Mouse (Mus musculus) heart, adult 2 months (tissue): Measurements from ENCODE around the gene Slc4a4. TPM values are rescaled to one million over a fixed set of nuclear protein-coding genes. Genes with fewer than 3 reads are reported as not detected.

Experiments used
- DNase-seq, 2 experiments: peaks; one replicate each; pipeline ENCODE4 v3.0.0; 2021
- H3K27ac ChIP-seq: fragments of 200-600 bp; 2 replicates; pipeline ENCODE4 v1.8.1; 2022
- H3K27me3 ChIP-seq: fragments of 200-500 bp; 2 replicates; pipeline ENCODE4 v1.6.1; 2012; ENCODE audit warnings: mild to moderate bottlenecking, low read length, inconsistent platforms, mixed read lengths; ENCODE audit not compliant: control insufficient read depth, insufficient read depth
- H3K36me3 ChIP-seq: fragments of 200-500 bp; 2 replicates; pipeline ENCODE4 v1.6.1; 2012; ENCODE audit warnings: low read length, inconsistent platforms; ENCODE audit not compliant: control insufficient read depth, insufficient read depth
- H3K4me1 ChIP-seq: fragments of 200-500 bp; 2 replicates; pipeline ENCODE4 v1.6.1; 2011; ENCODE audit warnings: low read length; ENCODE audit not compliant: control insufficient read depth, insufficient read depth
- H3K4me3 ChIP-seq: fragments of 200-600 bp; 2 replicates; pipeline ENCODE4 v1.8.1; 2022
- H3K79me2 ChIP-seq: fragments of 200-500 bp; replicated peaks from 2 replicates; pipeline ENCODE4 v1.6.1; 2012; ENCODE audit warnings: mild to moderate bottlenecking, inconsistent platforms, low read length, moderate library complexity, mixed read lengths; ENCODE audit not compliant: control insufficient read depth, insufficient read depth
- H3K9ac ChIP-seq: fragments of 200-500 bp; 2 replicates; pipeline ENCODE4 v1.6.1; 2012; ENCODE audit warnings: low read depth, mild to moderate bottlenecking, control low read depth, inconsistent platforms, low read length, mixed read lengths
- CTCF ChIP-seq: fragments of 200-600 bp; IDR thresholded peaks from 2 replicates; pipeline ENCODE4 v1.8.1; 2022; ENCODE audit warnings: antibody characterized with exemption, mild to moderate bottlenecking, moderate library complexity
- EP300 ChIP-seq: fragments of 200-500 bp; IDR thresholded peaks from 2 replicates; pipeline ENCODE4 v1.6.1; 2011; ENCODE audit warnings: low read depth, low read length, control low read depth; ENCODE audit not compliant: insufficient read depth
- POLR2A ChIP-seq: fragments of 200-500 bp; IDR thresholded peaks from 2 replicates; pipeline ENCODE4 v1.6.1; 2011; ENCODE audit warnings: mild to moderate bottlenecking, low read depth, low read length, control low read depth; ENCODE audit not compliant: insufficient read depth
- WGBS: fragments of 180-500 bp; shearing (Covaris S2); methylation state at CpG from one replicate; pipeline ENCODE4 v1.1.7; 2018; 5-methylcytosine and 5-hydroxymethylcytosine counted together
- intact Hi-C: fragments of 180-260 bp; cut with DNase I; formaldehyde crosslinking; loops from one replicate; pipeline ENCODE4 v1.15.1; 2025
- polyA plus RNA-seq: library from polyadenylated mRNA; depleted of rRNA; stranded (reverse); fragments of >200 nt; gene quantifications from 2 replicates; pipeline ENCODE4 v1.2.3, GENCODE M21; 2012
- total RNA-seq, 2 experiments: library from RNA; stranded (reverse); gene quantifications; 2 replicates each; pipeline ENCODE4 v1.2.3; 2021

Gene Slc4a4
- total and polyA plus RNA-seq, 3 experiments: 4.9 to 25.5 (median 19.4) TPM

- no peak for DNase-seq
These were observed 175.7 kb downstream of the Slc4a4 start for GRCm38 (mm10) chr5:89062286-89062685.

GRCm38 (mm10) chr5:89067111-89067510 is 180.5 kb downstream of the Slc4a4 start:
- no peak overlapping the region for H3K27ac ChIP-seq
- no peaks in the 10 kb centered on the region; the same call in 1 of the 2 replicates for H3K4me1 ChIP-seq
- no peak overlapping the region for H3K4me3 ChIP-seq
- WGBS: 59% methylated on average over 4 of the region's 4 CpGs
- no peaks in the 10 kb centered on the region for H3K27me3 ChIP-seq
- H3K36me3 ChIP-seq: no peaks in the 10 kb centered on the region
- TF ChIP-seq POLR2A (no peak), EP300 (no peak), CTCF (no peak)
- no peak for DNase-seq
- no peak overlapping the region for H3K9ac ChIP-seq
- peaks cover 2% of the 10 kb centered on the region; the same call in 1 of the 2 replicates for H3K79me2 ChIP-seq
- intact Hi-C loops: no loop called here

More at GRCm38 (mm10) chr5:89062286-89062685, 175.7 kb downstream of the Slc4a4 start:
- H3K27me3 ChIP-seq: no peaks in the 10 kb centered on the region
- intact Hi-C loops: no loop called here
- H3K9ac ChIP-seq: no peak overlapping the region
- WGBS: 47% methylated on average over 5 of the region's 5 CpGs
- no peaks in the 10 kb centered on the region; the same call in 1 of the 2 replicates for H3K4me1 ChIP-seq
- H3K4me3 ChIP-seq: no peak overlapping the region
- peaks cover 2% of the 10 kb centered on the region; the same call in 1 of the 2 replicates for H3K79me2 ChIP-seq
- no peak overlapping the region for H3K27ac ChIP-seq
- TF ChIP-seq POLR2A: no peak
- TF ChIP-seq EP300: no peak
- no peak for TF ChIP-seq CTCF
- H3K36me3 ChIP-seq: no peaks in the 10 kb centered on the region

GRCm38 (mm10) chr5:89068072-89068471 is 181.5 kb downstream of the Slc4a4 start:
- H3K27me3 ChIP-seq: no peaks in the 10 kb centered on the region
- TF ChIP-seq CTCF (no peak), EP300 (no peak), POLR2A (no peak)
- 83% methylated on average over 5 of the region's 5 CpGs for WGBS

GRCm38 (mm10) chr5:89070051-89070450 is 183.4 kb downstream of the Slc4a4 start:
- Histone ChIP-seq H3K27ac (no peak overlapping the region), H3K36me3 (no peaks in the 10 kb centered on the region), H3K27me3 (no peaks in the 10 kb centered on the region), H3K4me3 (no peak overlapping the region), H3K9ac (no peak overlapping the region), H3K79me2 (no peaks in the 10 kb centered on the region), H3K4me1 (no peaks in the 10 kb centered on the region)
- WGBS: 93% methylated on average over 3 of the region's 3 CpGs
- intact Hi-C loops: no loop called here
- TF ChIP-seq CTCF: no peak
- TF ChIP-seq POLR2A: no peak
- TF ChIP-seq EP300: no peak
- no peak for DNase-seq

More at GRCm38 (mm10) chr5:89068072-89068471, 181.5 kb downstream of the Slc4a4 start:
- H3K9ac ChIP-seq: no peak overlapping the region
- no peaks in the 10 kb centered on the region for H3K4me1 ChIP-seq
- no peak for DNase-seq
- no peak overlapping the region for H3K4me3 ChIP-seq
- intact Hi-C loops: no loop called here
- peaks cover 2% of the 10 kb centered on the region; the same call in 1 of the 2 replicates for H3K79me2 ChIP-seq
- H3K27ac ChIP-seq: no peak overlapping the region
- no peaks in the 10 kb centered on the region for H3K36me3 ChIP-seq

GRCm38 (mm10) chr5:89071957-89072356 is 185.3 kb downstream of the Slc4a4 start:
- intact Hi-C loops: no loop called here
- no peaks in the 10 kb centered on the region for H3K4me1 ChIP-seq
- DNase-seq: no peak
- no peaks in the 10 kb centered on the region for H3K79me2 ChIP-seq
- no peaks in the 10 kb centered on the region for H3K27me3 ChIP-seq
- TF ChIP-seq CTCF: no peak
- TF ChIP-seq POLR2A: no peak
- TF ChIP-seq EP300: no peak
- H3K27ac ChIP-seq: no peak overlapping the region
- no peak overlapping the region for H3K4me3 ChIP-seq
- 88% methylated on average over 4 of the region's 4 CpGs for WGBS
- H3K9ac ChIP-seq: no peak overlapping the region
- H3K36me3 ChIP-seq: no peaks in the 10 kb centered on the region

GRCm38 (mm10) chr5:89077711-89078110 is 191.1 kb downstream of the Slc4a4 start:
- Histone ChIP-seq H3K4me3 (no peak overlapping the region), H3K27me3 (no peaks in the 10 kb centered on the region), H3K9ac (no peak overlapping the region), H3K27ac (no peak overlapping the region), H3K36me3 (no peaks in the 10 kb centered on the region), H3K4me1 (no peaks in the 10 kb centered on the region), H3K79me2 (no peaks in the 10 kb centered on the region)
- no peak for DNase-seq
- intact Hi-C loops: no loop called here
- 73% methylated on average over 1 of the region's 1 CpGs for WGBS
- no peak for TF ChIP-seq CTCF
- no peak for TF ChIP-seq EP300
- no peak for TF ChIP-seq POLR2A

- Histone ChIP-seq H3K79me2 (no peaks in the 10 kb centered on the region), H3K9ac (no peak overlapping the region), H3K36me3 (no peaks in the 10 kb centered on the region), H3K27ac (no peak overlapping the region), H3K4me3 (no peak overlapping the region), H3K4me1 (no peaks in the 10 kb centered on the region), H3K27me3 (no peaks in the 10 kb centered on the region)
- DNase-seq: no peak
- no peak for TF ChIP-seq POLR2A
- TF ChIP-seq CTCF: no peak
- TF ChIP-seq EP300: no peak
- 90% methylated on average over 4 of the region's 4 CpGs for WGBS
- intact Hi-C loops: no loop called here
These were observed 196.9 kb downstream of the Slc4a4 start for GRCm38 (mm10) chr5:89083476-89083875.
